Mouse (Mus musculus) cerebellum, adult 2 months (tissue): ENCODE measurements around the gene Baz1b.

Experiments
- CTCF ChIP-seq: fragments of 200-500 bp; IDR thresholded peaks from 2 replicates; pipeline ENCODE4 v1.5.1; 2011; ENCODE audit warnings: low read depth, mild to moderate bottlenecking, control low read depth, low read length, moderate library complexity, borderline replicate concordance; ENCODE audit not compliant: insufficient read depth
- POLR2A ChIP-seq: fragments of 200-500 bp; IDR thresholded peaks from 2 replicates; pipeline ENCODE4 v1.6.1; 2011; ENCODE audit warnings: low read length, control low read depth, borderline replicate concordance; ENCODE audit not compliant: insufficient read depth

- TF ChIP-seq CTCF (no peak), POLR2A (no peak)
Observed at GRCm38 (mm10) chr5:135166909-135167308, 20.2 kb upstream of the Baz1b start.
